Mouse (Mus musculus) limb, embryonic 12.5 days (tissue): ENCODE results near the gene Bicd2. TPM values are rescaled to one million over a fixed set of nuclear protein-coding genes. Genes with fewer than 3 reads are reported as not detected.
A peak's percentile ranks its signal among the peaks of the same experiment; 100 is the strongest.

Experiments used
- ATAC-seq: fragments of 200-750 bp; cut with Nextera tagmentation; 2 replicates; pipeline ENCODE4 v1.8.0; 2017; ENCODE audit warnings: low read depth, moderate TSS enrichment; ENCODE audit not compliant: insufficient number of reproducible peaks, insufficient read depth, low FRiP score, low TSS enrichment
- H3K27ac ChIP-seq: fragments of 300-500 bp; sonication (generic); 2 replicates; pipeline ENCODE4 v1.5.1; 2016; ENCODE audit warnings: mild to moderate bottlenecking, moderate library complexity
- H3K27me3 ChIP-seq: fragments of 300-500 bp; sonication (generic); 2 replicates; pipeline ENCODE4 v1.6.1; 2016; ENCODE audit warnings: mild to moderate bottlenecking, moderate library complexity
- H3K36me3 ChIP-seq: fragments of 300-500 bp; sonication (generic); 2 replicates; pipeline ENCODE4 v1.6.1; 2016; ENCODE audit warnings: mild to moderate bottlenecking, moderate library complexity
- H3K4me1 ChIP-seq: fragments of 300-500 bp; sonication (generic); replicated peaks from 2 replicates; pipeline ENCODE4 v1.6.1; 2016
- H3K4me2 ChIP-seq: fragments of 300-500 bp; sonication (generic); 2 replicates; pipeline ENCODE4 v1.6.1; 2016; ENCODE audit warnings: mild to moderate bottlenecking, moderate library complexity
- H3K4me3 ChIP-seq: fragments of 300-500 bp; sonication (generic); replicated peaks from 2 replicates; pipeline ENCODE4 v1.5.1; 2016; ENCODE audit warnings: mild to moderate bottlenecking
- H3K9ac ChIP-seq: fragments of 300-500 bp; sonication (generic); replicated peaks from 2 replicates; pipeline ENCODE4 v1.6.1; 2016; ENCODE audit warnings: mild to moderate bottlenecking, moderate library complexity
- H3K9me3 ChIP-seq: fragments of 300-500 bp; sonication (generic); 2 replicates; pipeline ENCODE4 v1.6.1; 2016; ENCODE audit warnings: mild to moderate bottlenecking, moderate library complexity
- WGBS: fragments of 180-500 bp; shearing (Covaris S2); methylation state at CpG from one replicate; pipeline ENCODE4 v1.1.7; 2016; 5-methylcytosine and 5-hydroxymethylcytosine counted together
- polyA plus RNA-seq: library from polyadenylated mRNA; unstranded; fragments of >200 nt; fragmentation: Nextera tagmentation; extraction: Ambion mirVana; gene quantifications from 2 replicates; pipeline ENCODE4 v1.2.1, GENCODE M21; 2016

The Bicd2 gene
- polyA plus RNA-seq, 1 experiment from 2014 or later = 34.7 TPM

DNA sequence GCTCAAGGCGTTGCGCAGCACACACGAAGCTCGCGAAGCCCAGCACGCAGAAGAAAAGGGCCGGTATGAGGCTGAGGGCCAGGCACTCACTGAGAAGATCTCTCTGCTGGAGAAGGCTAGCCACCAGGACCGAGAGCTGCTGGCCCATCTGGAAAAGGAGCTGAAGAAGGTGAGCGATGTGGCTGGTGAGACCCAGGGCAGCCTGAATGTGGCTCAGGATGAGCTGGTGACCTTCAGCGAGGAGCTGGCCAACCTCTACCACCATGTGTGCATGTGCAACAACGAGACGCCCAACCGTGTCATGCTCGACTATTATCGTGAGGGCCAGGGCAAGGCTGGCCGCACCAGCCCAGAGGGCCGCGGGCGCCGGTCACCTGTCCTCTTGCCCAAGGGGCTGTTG lies 37.9 kb downstream of the Bicd2 start:
- 93% methylated on average over 20 of the region's 20 CpGs for WGBS
- Histone ChIP-seq H3K9ac (no peak overlapping the region), H3K4me2 (no peak overlapping the region), H3K4me1 (no peaks in the 10 kb centered on the region), H3K27me3 (no peaks in the 10 kb centered on the region), H3K27ac (no peak overlapping the region), H3K36me3 (peaks cover 100% of the 10 kb centered on the region), H3K4me3 (no peak overlapping the region), H3K9me3 (no peaks in the 10 kb centered on the region)
- no peak for ATAC-seq

DNA sequence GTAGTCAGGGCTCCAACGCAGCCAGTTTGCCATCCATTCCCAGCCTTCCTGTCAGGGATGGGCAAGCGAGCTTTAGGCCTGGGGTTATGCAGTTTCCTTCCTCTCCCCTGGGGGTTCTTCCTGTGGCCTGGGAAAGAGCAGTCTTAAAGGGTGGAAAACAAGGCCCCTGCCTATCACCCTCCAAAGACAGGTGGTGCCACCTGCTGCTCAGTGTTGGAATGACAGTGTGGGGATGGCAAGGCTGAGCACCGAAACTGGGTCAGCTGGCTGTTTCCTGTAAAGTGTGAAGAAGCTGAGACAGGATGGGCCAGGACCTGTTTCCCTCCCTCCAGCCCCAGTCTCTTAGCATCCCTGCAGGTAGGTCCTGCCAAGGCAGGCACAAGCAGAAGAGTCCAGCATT lies 39.8 kb downstream of the Bicd2 start:
- Histone ChIP-seq H3K4me2 (no peak overlapping the region), H3K36me3 (peaks cover 98% of the 10 kb centered on the region), H3K4me1 (no peaks in the 10 kb centered on the region), H3K9ac (no peak overlapping the region), H3K27ac (0 out of 2 replicates have a peak overlapping the region, but pooled peaks have one; percentile 3), H3K9me3 (no peaks in the 10 kb centered on the region), H3K4me3 (no peak overlapping the region), H3K27me3 (no peaks in the 10 kb centered on the region)
- 34% methylated on average over 3 of the region's 3 CpGs for WGBS
- no peak for ATAC-seq

DNA sequence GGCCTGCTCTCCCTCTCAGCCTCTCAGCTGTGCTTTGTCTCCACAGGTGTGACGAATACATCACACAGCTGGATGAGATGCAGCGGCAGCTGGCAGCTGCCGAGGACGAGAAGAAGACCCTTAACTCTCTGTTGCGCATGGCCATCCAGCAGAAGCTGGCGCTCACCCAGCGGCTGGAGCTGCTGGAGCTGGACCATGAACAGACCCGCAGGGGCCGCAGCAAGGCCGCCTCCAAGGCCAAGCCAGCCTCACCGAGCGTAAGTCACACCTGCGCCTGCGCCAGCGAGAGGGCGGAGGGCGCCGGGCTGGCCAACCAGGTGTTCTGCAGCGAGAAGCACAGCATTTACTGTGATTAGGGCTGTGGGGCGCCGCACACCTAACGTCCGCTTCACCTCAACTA lies 41.6 kb downstream of the Bicd2 start:
- H3K27ac ChIP-seq = no peak overlapping the region
- H3K9ac ChIP-seq = no peak overlapping the region
- no peak for ATAC-seq
- no peaks in the 10 kb centered on the region for H3K9me3 ChIP-seq
- H3K27me3 ChIP-seq = no peaks in the 10 kb centered on the region
- peaks cover 89% of the 10 kb centered on the region for H3K36me3 ChIP-seq
- no peak overlapping the region for H3K4me2 ChIP-seq
- WGBS = 92% methylated on average over 23 of the region's 23 CpGs
- H3K4me3 ChIP-seq = no peak overlapping the region
- no peaks in the 10 kb centered on the region for H3K4me1 ChIP-seq

GRCm38 (mm10) chr13:49384751-49385463 lies 43.5 kb downstream of the Bicd2 start:
- no peak overlapping the region for H3K27ac ChIP-seq
- H3K36me3 ChIP-seq = peaks cover 77% of the 10 kb centered on the region
- no peaks in the 10 kb centered on the region for H3K9me3 ChIP-seq
- H3K27me3 ChIP-seq = no peaks in the 10 kb centered on the region
- H3K9ac ChIP-seq = no peak overlapping the region
- no peak overlapping the region for H3K4me2 ChIP-seq
- H3K4me3 ChIP-seq = no peak overlapping the region
- 86% methylated on average over 16 of the region's 16 CpGs for WGBS
- no peaks in the 10 kb centered on the region for H3K4me1 ChIP-seq
- ATAC-seq = no peak

GRCm38 (mm10) chr13:49391374-49391773 lies 50.0 kb downstream of the Bicd2 start:
- 0 out of 2 replicates have a peak, but pooled peaks cover 3% of the 10 kb centered on the region for H3K9me3 ChIP-seq
- no peak overlapping the region for H3K9ac ChIP-seq
- H3K27me3 ChIP-seq = no peaks in the 10 kb centered on the region
- H3K4me3 ChIP-seq = no peak overlapping the region
- no peak for ATAC-seq
- H3K4me1 ChIP-seq = no peaks in the 10 kb centered on the region
- no peak overlapping the region for H3K27ac ChIP-seq
- 94% methylated on average over 2 of the region's 2 CpGs for WGBS
- no peak overlapping the region for H3K4me2 ChIP-seq
- H3K36me3 ChIP-seq = peaks cover 22% of the 10 kb centered on the region

GRCm38 (mm10) chr13:49393579-49393978 lies 52.2 kb downstream of the Bicd2 start:
- peaks cover 14% of the 10 kb centered on the region; the same call in 1 of the 2 replicates for H3K36me3 ChIP-seq
- no peaks in the 10 kb centered on the region for H3K4me1 ChIP-seq
- 0 out of 2 replicates have a peak, but pooled peaks cover 3% of the 10 kb centered on the region for H3K9me3 ChIP-seq
- no peak overlapping the region for H3K4me3 ChIP-seq
- H3K4me2 ChIP-seq = no peak overlapping the region
- H3K27me3 ChIP-seq = no peaks in the 10 kb centered on the region
- 89% methylated on average over 1 of the region's 1 CpGs for WGBS
- H3K27ac ChIP-seq = no peak overlapping the region
- H3K9ac ChIP-seq = no peak overlapping the region
- no peak for ATAC-seq

GRCm38 (mm10) chr13:49394886-49395447 lies 53.6 kb downstream of the Bicd2 start:
- peaks cover 6% of the 10 kb centered on the region; the same call in 1 of the 2 replicates for H3K36me3 ChIP-seq
- H3K4me2 ChIP-seq = no peak overlapping the region
- no peaks in the 10 kb centered on the region for H3K27me3 ChIP-seq
- H3K9ac ChIP-seq = no peak overlapping the region
- no peaks in the 10 kb centered on the region for H3K4me1 ChIP-seq
- no peak overlapping the region for H3K4me3 ChIP-seq
- ATAC-seq = no peak
- H3K27ac ChIP-seq = no peak overlapping the region
- 0 out of 2 replicates have a peak, but pooled peaks cover 3% of the 10 kb centered on the region for H3K9me3 ChIP-seq
- WGBS = 89% methylated on average over 3 of the region's 3 CpGs

- Histone ChIP-seq H3K9ac (no peak overlapping the region), H3K4me2 (no peak overlapping the region), H3K27me3 (no peaks in the 10 kb centered on the region), H3K9me3 (no peaks in the 10 kb centered on the region), H3K4me1 (no peaks in the 10 kb centered on the region), H3K27ac (no peak overlapping the region), H3K36me3 (no peaks in the 10 kb centered on the region), H3K4me3 (no peak overlapping the region)
- ATAC-seq = no peak
- WGBS = 79% methylated on average over 1 of the region's 1 CpGs
These were observed 55.4 kb downstream of the Bicd2 start for GRCm38 (mm10) chr13:49396798-49397197.

DNA sequence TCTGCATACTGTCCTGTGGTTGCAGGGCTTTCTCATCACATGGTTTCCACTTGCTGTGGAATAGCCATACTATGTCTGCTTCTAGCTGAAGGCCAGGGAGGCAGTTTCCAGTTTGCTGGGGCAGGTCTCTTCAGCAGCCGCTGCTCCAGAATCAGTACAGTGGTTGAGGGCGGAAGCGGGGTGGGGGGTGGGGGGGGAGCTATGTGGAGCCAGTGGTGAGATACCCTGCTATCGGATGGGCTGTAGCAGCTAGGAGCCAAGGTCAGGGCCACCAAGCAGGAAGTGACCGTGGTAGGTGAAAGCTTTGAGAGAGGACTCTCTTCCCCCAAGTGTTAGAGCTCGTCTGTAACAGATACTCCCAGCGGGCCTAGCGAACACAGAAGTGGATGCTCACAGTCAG lies 56.8 kb downstream of the Bicd2 start:
- Histone ChIP-seq H3K4me3 (no peak overlapping the region), H3K4me2 (no peak overlapping the region), H3K4me1 (no peaks in the 10 kb centered on the region), H3K9ac (no peak overlapping the region), H3K36me3 (no peaks in the 10 kb centered on the region), H3K9me3 (no peaks in the 10 kb centered on the region), H3K27ac (no peak overlapping the region), H3K27me3 (no peaks in the 10 kb centered on the region)
- WGBS = 93% methylated on average over 8 of the region's 8 CpGs
- no peak for ATAC-seq

DNA sequence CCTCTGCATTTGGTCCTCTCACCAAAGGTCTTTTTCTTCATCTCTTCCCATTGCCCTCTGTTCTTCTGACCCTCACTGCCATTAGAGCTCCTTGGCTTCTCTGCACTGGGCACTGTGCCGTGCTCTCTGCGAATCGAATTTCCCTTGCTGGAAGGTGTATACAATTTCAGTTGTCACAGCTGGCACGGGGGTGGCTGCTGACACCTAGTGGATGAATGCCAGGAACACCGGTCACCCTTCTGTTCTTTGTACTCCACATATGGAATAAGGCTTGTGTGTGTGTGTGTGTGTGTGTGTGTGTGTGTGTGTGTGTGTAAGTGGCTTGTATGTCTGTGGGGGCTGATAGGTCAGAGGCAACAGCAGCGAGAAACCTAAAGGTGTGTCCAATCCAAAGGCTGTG lies 58.8 kb downstream of the Bicd2 start:
- no peaks in the 10 kb centered on the region for H3K9me3 ChIP-seq
- H3K36me3 ChIP-seq = no peaks in the 10 kb centered on the region
- H3K4me1 ChIP-seq = no peaks in the 10 kb centered on the region
- 56% methylated on average over 6 of the region's 6 CpGs for WGBS
- no peak overlapping the region for H3K4me3 ChIP-seq
- no peaks in the 10 kb centered on the region for H3K27me3 ChIP-seq
- H3K9ac ChIP-seq = no peak overlapping the region
- H3K27ac ChIP-seq = no peak overlapping the region
- H3K4me2 ChIP-seq = no peak overlapping the region
- peak; percentile 80 for ATAC-seq

GRCm38 (mm10) chr13:49402628-49403027 lies 61.2 kb downstream of the Bicd2 start:
- Histone ChIP-seq H3K36me3 (no peaks in the 10 kb centered on the region), H3K9ac (no peak overlapping the region), H3K27ac (no peak overlapping the region), H3K4me2 (no peak overlapping the region), H3K4me1 (no peaks in the 10 kb centered on the region), H3K4me3 (no peak overlapping the region), H3K9me3 (no peaks in the 10 kb centered on the region), H3K27me3 (no peaks in the 10 kb centered on the region)
- 70% methylated on average over 2 of the region's 2 CpGs for WGBS
- ATAC-seq = no peak

DNA sequence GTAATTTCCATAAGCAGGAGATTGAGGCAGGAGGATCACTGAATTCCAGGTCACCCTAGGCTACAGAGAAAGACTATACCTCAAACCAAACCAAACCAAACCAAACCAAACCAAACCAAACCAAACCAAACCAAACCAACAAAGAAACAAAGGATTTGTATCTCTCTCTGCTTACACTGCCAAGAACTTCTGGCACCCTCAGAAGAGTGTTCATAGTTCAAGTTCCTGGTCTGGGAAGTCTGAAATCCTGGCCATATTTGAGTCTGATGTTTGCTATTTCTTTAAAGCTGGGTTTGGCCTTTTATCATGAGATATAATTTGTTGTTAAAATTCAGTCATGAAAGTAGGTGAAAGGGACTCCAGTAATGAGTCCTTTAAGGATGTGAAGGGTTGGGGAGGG lies 66.4 kb downstream of the Bicd2 start:
- Histone ChIP-seq H3K9ac (no peak overlapping the region), H3K27ac (no peak overlapping the region), H3K4me3 (no peak overlapping the region), H3K4me1 (no peaks in the 10 kb centered on the region), H3K4me2 (no peak overlapping the region), H3K27me3 (no peaks in the 10 kb centered on the region), H3K9me3 (no peaks in the 10 kb centered on the region; the same call in 1 of the 2 replicates), H3K36me3 (no peaks in the 10 kb centered on the region)
- ATAC-seq = no peak
